Mouse (Mus musculus): Measurements from ENCODE around the gene Sec1. TPM values are rescaled to one million over a fixed set of nuclear protein-coding genes. Genes with fewer than 3 reads are reported as not detected.

Sec1 gene
- polyA plus RNA-seq, 1 experiment from 2014 or later: 0.34 TPM

- ATAC-seq (replicated peaks): no peak
- H3K9me3 ChIP-seq: no peaks in the 10 kb centered on the region
- peak overlapping the region; percentile 7; the same call in 1 of the 2 replicates for H3K9ac ChIP-seq
- H3K4me2 ChIP-seq: peak overlapping the region; percentile 88
- H3K36me3 ChIP-seq (replicated peaks): no peaks in the 10 kb centered on the region
- H3K27me3 ChIP-seq (replicated peaks): no peaks in the 10 kb centered on the region
- 84% methylated on average over 11 of the region's 11 CpGs for WGBS
- no peak overlapping the region for H3K27ac ChIP-seq
- no peak overlapping the region for H3K4me3 ChIP-seq
- peaks cover 63% of the 10 kb centered on the region for H3K4me1 ChIP-seq
Measured at GRCm38 (mm10) chr7:45701607-45702006, 7.4 kb upstream of the Sec1 start.

GRCm38 (mm10) chr7:45701072-45701471 is 6.9 kb upstream of the Sec1 start:
- 25% methylated on average over 11 of the region's 11 CpGs for WGBS
- Histone ChIP-seq H3K4me2 (peak overlapping the region; percentile 88), H3K27ac (peak overlapping the region; percentile 85), H3K4me1 (peaks cover 58% of the 10 kb centered on the region), H3K9me3 (no peaks in the 10 kb centered on the region), H3K4me3 (peak overlapping the region; percentile 55), H3K9ac (peak overlapping the region; percentile 7; the same call in 1 of the 2 replicates), H3K27me3 (replicated peaks) (no peaks in the 10 kb centered on the region), H3K36me3 (replicated peaks) (no peaks in the 10 kb centered on the region)
- ATAC-seq (replicated peaks): no peak

GRCm38 (mm10) chr7:45700301-45701015 is 6.3 kb upstream of the Sec1 start:
- H3K36me3 ChIP-seq (replicated peaks): no peaks in the 10 kb centered on the region
- peak; percentile 5 for ATAC-seq (replicated peaks)
- peak overlapping the region; percentile 55 for H3K4me3 ChIP-seq
- H3K4me2 ChIP-seq: peak overlapping the region; percentile 88
- H3K4me1 ChIP-seq: peaks cover 52% of the 10 kb centered on the region
- under 1% methylated on average over 20 of the region's 20 CpGs for WGBS
- H3K27me3 ChIP-seq (replicated peaks): no peaks in the 10 kb centered on the region
- H3K9ac ChIP-seq: peak overlapping the region; percentile 74
- no peaks in the 10 kb centered on the region for H3K9me3 ChIP-seq
- H3K27ac ChIP-seq: peak overlapping the region; percentile 85

DNA sequence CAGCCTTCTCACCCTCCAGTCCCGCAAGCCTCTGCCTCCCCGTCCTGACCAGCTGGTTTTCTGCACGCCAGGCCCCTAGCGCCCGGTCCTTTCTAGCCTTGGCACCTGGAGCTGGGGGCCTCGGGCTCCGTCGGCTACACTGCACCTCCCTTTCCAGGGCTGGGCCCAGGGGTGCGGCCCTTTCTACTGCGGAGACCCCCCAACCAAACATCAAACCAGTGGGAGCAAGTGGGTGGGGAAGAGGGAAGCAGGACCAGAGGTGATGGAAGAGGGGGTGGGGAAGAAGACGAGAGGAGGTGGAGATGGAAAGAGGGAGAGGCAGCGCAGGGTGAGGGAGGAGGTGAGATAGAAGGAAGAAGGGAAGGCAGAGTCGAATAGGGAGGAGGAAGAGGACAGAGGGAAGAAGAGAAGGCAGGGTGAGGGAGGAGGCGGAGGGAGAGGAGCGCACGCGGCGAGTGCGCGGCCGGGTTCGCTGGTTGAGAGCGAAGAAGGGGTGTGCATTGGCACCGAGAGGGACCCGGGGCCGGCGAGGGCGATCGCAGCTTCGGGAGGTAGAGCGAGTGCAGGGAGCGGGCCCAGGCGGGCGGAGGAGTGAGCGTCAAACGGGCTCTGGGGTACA is 5.4 kb upstream of the Sec1 start, which contains the start of gene Car11:
TSS of gene Car11 (plus strand) at position 321 of the 619 bp plus-strand sequence.
- no peaks in the 10 kb centered on the region for H3K36me3 ChIP-seq (replicated peaks)
- H3K4me3 ChIP-seq: peak within 1 kb of the TSS; percentile 55
- no peaks in the 10 kb centered on the region for H3K9me3 ChIP-seq
- H3K4me2 ChIP-seq: peak within 1 kb of the TSS; percentile 88
- H3K27ac ChIP-seq: peak within 1 kb of the TSS; percentile 85
- H3K27me3 ChIP-seq (replicated peaks): no peaks in the 10 kb centered on the region
- peaks cover 47% of the 10 kb centered on the region for H3K4me1 ChIP-seq
- peak; percentile 4; the same call in 1 of the 2 replicates for ATAC-seq (replicated peaks)
- H3K9ac ChIP-seq: peak within 1 kb of the TSS; percentile 74
- WGBS: 1% methylated on average over 36 of the region's 36 CpGs

DNA sequence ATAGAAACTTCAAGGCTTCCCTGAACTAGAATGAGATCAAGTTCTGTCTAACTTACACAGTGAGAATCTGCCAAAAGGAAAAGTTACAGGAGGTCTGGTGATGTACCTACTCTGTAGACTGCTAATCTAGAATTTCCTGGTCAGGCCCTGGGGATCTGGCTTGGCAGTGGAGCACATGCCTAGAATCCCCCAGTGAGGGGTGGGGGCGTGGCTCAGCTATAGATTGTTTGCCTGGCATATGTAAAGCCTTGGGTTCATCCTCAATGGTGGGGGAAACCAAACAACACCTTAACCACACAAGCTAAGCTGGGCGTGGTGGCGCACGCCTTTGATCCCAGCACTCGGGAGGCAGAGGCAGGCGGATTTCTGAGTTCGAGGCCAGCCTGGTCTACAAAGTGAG is 3.7 kb upstream of the Sec1 start:
- Histone ChIP-seq H3K4me2 (no peak overlapping the region), H3K4me1 (peaks cover 37% of the 10 kb centered on the region), H3K27me3 (replicated peaks) (no peaks in the 10 kb centered on the region), H3K9me3 (no peaks in the 10 kb centered on the region), H3K4me3 (no peak overlapping the region), H3K9ac (no peak overlapping the region), H3K27ac (no peak overlapping the region), H3K36me3 (replicated peaks) (no peaks in the 10 kb centered on the region)
- 86% methylated on average over 7 of the region's 7 CpGs for WGBS
- no peak for ATAC-seq (replicated peaks)

- no peak for ATAC-seq (replicated peaks)
- Histone ChIP-seq H3K4me2 (no peak overlapping the region), H3K36me3 (replicated peaks) (no peaks in the 10 kb centered on the region), H3K4me3 (no peak overlapping the region), H3K4me1 (peaks cover 16% of the 10 kb centered on the region; the same call in 1 of the 2 replicates), H3K9me3 (no peaks in the 10 kb centered on the region), H3K27me3 (replicated peaks) (no peaks in the 10 kb centered on the region), H3K27ac (no peak overlapping the region), H3K9ac (no peak overlapping the region)
- 25% methylated on average over 6 of the region's 6 CpGs for WGBS
Measured at GRCm38 (mm10) chr7:45695098-45695497, 896 bp upstream of the Sec1 start.

DNA sequence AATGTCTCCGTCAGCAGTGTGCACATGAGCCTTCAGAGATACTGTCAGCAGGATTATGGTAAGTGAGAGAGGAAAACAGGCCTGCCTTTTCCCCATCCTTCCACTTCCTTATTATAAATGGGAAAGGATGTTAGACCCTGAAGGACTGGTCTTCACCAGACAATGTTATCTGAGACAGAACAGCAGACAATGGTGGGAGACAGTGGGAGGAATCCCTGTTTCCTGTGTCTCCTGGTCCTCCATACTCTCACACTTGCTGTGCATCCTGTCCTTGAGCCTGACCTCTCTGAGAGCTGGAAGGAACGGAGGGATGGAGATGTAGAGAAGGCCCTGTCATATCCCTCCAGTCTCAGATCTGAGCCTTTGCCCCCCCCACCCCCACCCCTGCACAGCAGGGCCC is 1.8 kb downstream of the Sec1 start:
- WGBS: 84% methylated on average over 2 of the region's 2 CpGs
- no peaks in the 10 kb centered on the region for H3K27me3 ChIP-seq (replicated peaks)
- H3K4me1 ChIP-seq: no peaks in the 10 kb centered on the region
- ATAC-seq (replicated peaks): no peak
- H3K9ac ChIP-seq: no peak overlapping the region
- no peaks in the 10 kb centered on the region for H3K36me3 ChIP-seq (replicated peaks)
- H3K9me3 ChIP-seq: no peaks in the 10 kb centered on the region
- H3K4me2 ChIP-seq: no peak overlapping the region
- H3K4me3 ChIP-seq: no peak overlapping the region
- no peak overlapping the region for H3K27ac ChIP-seq

DNA sequence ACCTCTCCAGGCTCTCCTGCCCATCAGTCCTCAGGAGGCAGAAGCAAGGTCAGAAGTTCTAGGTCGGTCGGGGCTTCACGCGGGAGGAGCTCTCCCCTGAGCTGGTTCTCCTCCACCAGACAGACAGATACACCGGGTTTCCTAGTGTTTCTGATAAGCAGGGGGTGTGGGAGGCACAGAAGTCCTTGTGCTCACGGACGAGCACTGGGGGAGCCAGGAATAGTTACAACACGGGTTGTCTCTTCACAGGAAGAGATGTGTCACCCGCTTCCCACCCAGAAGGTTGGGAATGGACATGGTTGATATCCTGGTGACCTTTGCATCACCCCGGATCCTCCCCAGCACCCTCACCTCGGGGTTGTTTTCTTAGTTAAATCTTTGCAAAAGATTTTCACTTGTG is 4.4 kb downstream of the Sec1 start:
- no peak overlapping the region for H3K27ac ChIP-seq
- 75% methylated on average over 11 of the region's 11 CpGs for WGBS
- no peak overlapping the region for H3K9ac ChIP-seq
- H3K27me3 ChIP-seq (replicated peaks): no peaks in the 10 kb centered on the region
- no peaks in the 10 kb centered on the region for H3K36me3 ChIP-seq (replicated peaks)
- ATAC-seq (replicated peaks): no peak
- H3K4me3 ChIP-seq: no peak overlapping the region
- no peak overlapping the region for H3K4me2 ChIP-seq
- no peaks in the 10 kb centered on the region for H3K4me1 ChIP-seq
- H3K9me3 ChIP-seq: no peaks in the 10 kb centered on the region

DNA sequence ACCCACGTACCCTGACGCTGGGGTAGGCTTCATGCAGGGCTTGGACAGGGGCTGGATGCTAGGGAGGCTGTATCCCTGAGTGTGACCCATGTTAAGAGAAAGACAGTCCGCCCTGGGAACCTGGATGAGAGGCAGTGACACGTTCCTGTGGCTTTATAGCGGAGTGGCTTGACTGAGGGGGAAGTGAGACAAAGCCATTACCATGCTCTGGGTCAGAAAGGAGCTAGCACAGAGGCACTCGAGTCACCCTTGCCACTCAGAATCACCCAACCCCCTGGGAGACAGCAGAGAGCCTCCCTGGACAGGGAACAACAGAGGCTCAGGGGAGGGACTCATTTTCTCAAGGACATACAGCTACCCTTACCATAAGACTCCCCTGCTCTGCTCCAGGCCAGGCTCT is 5.1 kb downstream of the Sec1 start:
- Histone ChIP-seq H3K9me3 (no peaks in the 10 kb centered on the region), H3K36me3 (replicated peaks) (no peaks in the 10 kb centered on the region), H3K9ac (no peak overlapping the region), H3K27me3 (replicated peaks) (no peaks in the 10 kb centered on the region), H3K27ac (no peak overlapping the region), H3K4me3 (no peak overlapping the region), H3K4me1 (no peaks in the 10 kb centered on the region), H3K4me2 (no peak overlapping the region)
- ATAC-seq (replicated peaks): no peak
- WGBS: 64% methylated on average over 6 of the region's 6 CpGs

DNA sequence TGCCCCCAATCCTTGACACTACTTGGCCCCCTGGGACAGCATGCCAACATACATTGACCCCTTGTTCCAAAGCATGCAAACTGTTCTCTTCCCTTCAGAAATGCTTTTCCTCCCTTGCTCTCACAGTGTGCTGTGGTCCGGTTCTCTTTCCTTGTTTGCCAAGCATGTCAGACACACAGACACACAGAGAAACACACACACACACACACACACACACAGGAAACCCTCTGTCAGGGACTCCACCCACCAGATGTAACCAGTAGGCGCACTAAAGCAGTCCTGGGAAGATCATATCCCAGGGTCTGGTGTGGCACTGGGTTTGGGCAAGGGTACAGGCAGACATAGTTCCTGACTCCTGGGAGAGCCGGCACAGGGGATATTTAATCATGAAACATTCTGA is 7.4 kb downstream of the Sec1 start:
- WGBS: 77% methylated on average over 3 of the region's 3 CpGs
- Histone ChIP-seq H3K27me3 (replicated peaks) (no peaks in the 10 kb centered on the region), H3K9me3 (no peaks in the 10 kb centered on the region), H3K4me1 (peaks cover 5% of the 10 kb centered on the region; the same call in 1 of the 2 replicates), H3K36me3 (replicated peaks) (no peaks in the 10 kb centered on the region), H3K27ac (no peak overlapping the region), H3K4me3 (no peak overlapping the region), H3K9ac (no peak overlapping the region), H3K4me2 (no peak overlapping the region)
- no peak for ATAC-seq (replicated peaks)

DNA sequence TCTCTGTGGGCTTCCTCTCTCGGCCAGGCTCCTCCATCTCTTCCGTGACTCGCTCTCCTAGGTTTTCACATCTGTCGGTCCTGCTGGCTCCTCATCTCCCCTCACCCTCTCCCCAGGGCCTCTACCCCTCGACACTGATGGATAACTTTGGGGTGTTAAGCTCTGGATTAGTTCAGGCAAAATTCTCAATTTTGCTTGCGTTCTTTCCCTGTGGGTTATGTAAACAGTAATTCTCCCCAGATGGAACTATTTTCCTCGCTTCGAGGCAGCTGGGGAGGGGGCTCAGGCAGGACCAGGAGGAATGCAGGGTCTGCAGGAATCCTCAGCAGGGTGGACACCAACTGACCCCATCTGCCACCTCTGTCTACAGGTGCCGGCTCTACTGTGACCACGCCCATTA is 8.4 kb downstream of the Sec1 start:
- Histone ChIP-seq H3K36me3 (replicated peaks) (no peaks in the 10 kb centered on the region), H3K9me3 (no peaks in the 10 kb centered on the region), H3K4me2 (no peak overlapping the region), H3K4me3 (no peak overlapping the region), H3K27me3 (replicated peaks) (no peaks in the 10 kb centered on the region), H3K4me1 (peaks cover 5% of the 10 kb centered on the region; the same call in 1 of the 2 replicates), H3K27ac (no peak overlapping the region), H3K9ac (no peak overlapping the region)
- 59% methylated on average over 10 of the region's 10 CpGs for WGBS
- no peak for ATAC-seq (replicated peaks)

DNA sequence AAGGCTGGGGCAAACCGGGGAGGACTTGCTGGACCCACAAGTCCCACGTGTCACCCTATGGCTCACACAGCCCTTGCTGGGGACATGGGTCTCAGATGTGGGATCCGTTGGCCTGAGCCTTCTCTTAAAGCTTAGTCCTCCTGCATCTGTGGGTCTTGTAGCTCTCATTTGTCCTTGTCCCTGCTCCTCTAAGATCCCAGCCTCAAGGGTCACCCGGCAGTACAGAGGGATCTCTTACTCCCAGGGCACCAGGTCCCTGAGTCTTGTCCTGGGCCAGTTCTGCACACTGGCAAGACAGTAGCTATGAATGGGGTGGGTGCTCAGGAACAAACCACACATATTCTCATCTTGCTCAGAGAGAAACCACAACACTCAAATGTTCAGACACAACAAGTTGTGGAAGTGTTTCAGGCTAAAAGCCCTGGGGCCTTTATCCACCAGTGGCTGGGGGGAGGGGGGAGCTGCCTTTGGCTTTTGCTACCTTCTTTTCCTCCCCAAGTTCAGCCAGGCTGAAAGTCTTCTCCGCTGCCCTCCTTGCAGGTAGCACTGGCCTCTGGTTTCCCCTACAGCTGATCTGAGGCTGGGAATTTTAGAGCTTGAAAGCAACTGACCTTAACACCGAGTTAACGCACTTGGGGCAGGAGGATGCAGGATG is 10.7 kb downstream of the Sec1 start, which contains the start of gene Ntn5:
TSS of gene Ntn5 (plus strand) at position 627 of the 655 bp plus-strand sequence.
- Histone ChIP-seq H3K27ac (peak within 1 kb of the TSS; percentile 70; the same call in 1 of the 2 replicates), H3K4me1 (peaks cover 5% of the 10 kb centered on the region; the same call in 1 of the 2 replicates), H3K36me3 (replicated peaks) (no peaks in the 10 kb centered on the region), H3K4me2 (peak within 1 kb of the TSS; percentile 36; the same call in 1 of the 2 replicates), H3K9ac (no peak within 1 kb of the TSS), H3K27me3 (replicated peaks) (no peaks in the 10 kb centered on the region), H3K9me3 (no peaks in the 10 kb centered on the region), H3K4me3 (no peak within 1 kb of the TSS)
- no peak for ATAC-seq (replicated peaks)
- 78% methylated on average over 7 of the region's 7 CpGs for WGBS

Data from midbrain, embryonic 15.5 days (tissue).